Mouse (Mus musculus): ENCODE results near the gene Dlx2.

GRCm38 (mm10) chr2:71530391-71531123 lies 16.0 kb downstream of the Dlx2 start:
- TF ChIP-seq CTCF (IDR thresholded peaks at IDR 0.05; ENCODE audit: extremely low read depth, insufficient read depth, insufficient read length, insufficient replicate concordance): no peak
- TF ChIP-seq POLR2A (IDR thresholded peaks at IDR 0.05; ENCODE audit: low read depth, low read length): no peak
